Mouse (Mus musculus) thymus, postnatal 14 days (tissue): ENCODE measurements around the gene Gdap1l1.

ENCODE experiments used
- DNase-seq: peaks from one replicate; pipeline ENCODE4 v3.0.0; 2021

Gdap1l1 gene

DNA sequence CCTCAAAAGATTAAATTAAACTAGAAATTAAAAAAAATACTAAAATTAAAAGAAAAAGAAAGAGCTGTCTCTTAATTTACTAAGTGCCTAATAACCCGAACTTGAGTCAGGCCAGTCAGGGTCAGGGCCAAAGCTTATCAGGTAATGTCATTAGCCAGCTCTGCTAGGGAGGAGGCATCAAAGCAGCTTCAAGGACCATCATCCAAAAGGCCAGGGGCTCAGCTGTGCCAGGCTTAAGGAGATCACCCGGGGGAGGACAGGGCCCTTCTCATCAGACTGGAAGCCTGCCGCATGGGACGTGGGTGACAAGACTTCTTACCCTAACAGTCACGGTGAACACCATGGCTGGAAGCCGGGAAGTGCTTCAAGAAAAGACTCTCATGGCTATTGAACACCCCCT is 29.3 kb downstream of the Gdap1l1 start:
- DNase-seq: no peak

DNA sequence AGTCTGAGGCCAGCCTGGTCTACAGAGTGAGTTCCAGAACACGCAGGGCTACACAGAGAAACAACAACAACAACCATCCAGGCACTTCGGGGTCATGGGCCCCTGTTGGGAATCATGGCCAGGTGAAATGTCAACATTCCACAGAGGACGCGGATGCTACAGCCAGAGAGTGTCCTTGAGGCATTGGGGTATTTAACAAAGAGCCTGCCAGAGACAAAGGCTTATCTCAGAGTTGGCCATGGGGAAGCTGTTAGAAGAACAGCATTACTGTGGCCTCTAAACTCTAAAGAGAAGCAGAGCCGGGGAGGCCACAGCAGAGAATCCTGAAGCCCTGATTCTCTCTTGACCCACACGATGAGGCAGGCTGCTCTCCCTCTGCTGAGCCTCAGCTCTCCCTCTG is 30.6 kb downstream of the Gdap1l1 start:
- DNase-seq: no peak

DNA sequence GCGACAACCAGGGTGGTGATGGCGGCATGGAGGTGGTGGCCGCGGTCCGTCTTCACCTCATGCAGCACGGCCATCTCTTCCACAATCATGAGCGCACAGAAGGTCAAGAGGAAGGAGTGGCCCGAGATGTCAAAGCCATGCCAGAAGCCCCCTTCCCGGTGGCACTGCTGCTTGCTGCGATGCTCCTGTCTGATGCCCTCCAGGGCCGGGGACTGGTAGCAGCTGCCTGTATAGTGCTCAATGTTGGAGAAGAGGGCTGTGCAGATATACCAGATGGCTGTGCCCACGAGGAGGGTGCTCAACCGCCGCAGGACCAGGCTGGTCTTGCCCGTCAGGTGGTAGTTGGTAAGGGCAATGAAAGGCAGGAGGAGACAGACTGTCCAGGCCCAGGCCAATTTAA is 31.4 kb downstream of the Gdap1l1 start:
- DNase-seq: no peak

DNA sequence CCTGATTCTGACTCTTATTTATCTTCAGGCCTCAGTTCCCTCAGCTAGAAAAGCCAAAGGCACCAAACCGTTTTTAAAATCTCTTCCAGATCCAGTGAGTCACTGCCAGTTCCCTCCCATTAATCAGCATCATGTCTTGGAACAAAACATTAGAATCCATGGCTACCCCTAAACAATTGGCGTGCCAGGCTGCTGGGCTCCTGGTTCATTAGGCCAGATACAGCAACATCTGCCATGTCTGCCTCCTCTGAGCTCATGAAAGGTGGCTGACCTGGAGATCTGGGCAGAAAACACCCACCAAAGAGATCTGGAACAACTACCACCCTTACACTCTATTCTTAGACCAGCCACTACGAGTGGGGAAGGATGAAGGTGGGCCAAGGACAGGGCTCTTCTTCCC is 32.9 kb downstream of the Gdap1l1 start:
- no peak for DNase-seq

DNA sequence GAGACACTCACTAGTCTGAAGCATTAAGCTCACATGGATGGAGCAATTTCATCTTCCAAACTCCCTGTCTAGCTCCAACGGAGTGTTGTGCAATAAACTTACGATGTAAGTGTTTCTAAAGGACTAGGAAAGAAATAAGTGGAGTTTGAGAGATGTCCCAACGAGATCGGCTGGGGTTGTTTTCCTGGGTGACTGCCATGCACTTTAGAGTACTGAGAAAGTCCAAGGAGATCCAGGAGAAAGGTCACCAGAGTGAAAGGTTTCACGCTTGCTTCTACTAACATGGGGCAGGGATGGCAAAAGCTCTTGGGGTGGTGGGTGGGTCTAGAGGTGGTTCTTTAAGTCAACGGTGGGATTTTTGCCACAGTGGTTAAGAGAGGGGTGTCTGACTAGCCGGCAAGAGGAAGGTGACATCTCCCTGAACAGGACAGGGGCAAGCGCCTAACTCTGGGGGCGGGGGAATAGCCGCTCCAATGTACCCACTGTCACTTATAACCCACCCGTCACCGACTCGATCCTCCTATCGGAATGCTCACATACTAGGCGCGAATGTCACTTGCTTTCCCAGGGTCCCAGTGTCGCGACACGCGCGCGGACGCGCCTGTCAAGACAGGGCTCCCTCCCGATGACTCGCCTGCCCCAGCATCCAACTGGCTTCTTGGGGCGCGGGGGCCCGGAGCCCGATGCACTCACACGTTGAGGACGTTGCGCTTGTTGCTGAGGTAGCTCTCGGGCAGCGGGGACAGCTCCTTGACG is 33.6 kb downstream of the Gdap1l1 start:
- DNase-seq: no peak

DNA sequence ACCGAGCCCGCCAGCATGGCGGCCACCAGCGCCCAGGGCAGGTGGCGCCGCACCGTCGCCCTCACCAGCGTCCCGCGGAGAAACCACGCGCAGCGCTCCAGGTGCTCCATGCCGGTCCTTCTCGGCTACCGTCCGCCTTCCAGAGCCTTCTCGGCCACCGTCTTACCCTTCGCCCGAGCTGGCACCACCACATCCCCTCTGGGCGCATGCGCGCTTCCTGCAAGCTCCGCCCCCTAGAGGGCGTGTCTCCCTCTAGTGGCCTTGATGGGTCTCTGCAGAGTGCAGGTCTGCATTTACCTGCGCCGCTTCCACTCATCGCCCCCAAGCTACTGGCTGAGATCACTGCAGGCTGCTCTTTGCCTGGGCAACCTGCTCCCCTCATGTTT is 34.2 kb downstream of the Gdap1l1 start, which contains the start of gene Fitm2:
Gene Fitm2 (minus strand): TSS at position 164 of the 386 bp plus-strand sequence.
- DNase-seq: peak; percentile 97

DNA sequence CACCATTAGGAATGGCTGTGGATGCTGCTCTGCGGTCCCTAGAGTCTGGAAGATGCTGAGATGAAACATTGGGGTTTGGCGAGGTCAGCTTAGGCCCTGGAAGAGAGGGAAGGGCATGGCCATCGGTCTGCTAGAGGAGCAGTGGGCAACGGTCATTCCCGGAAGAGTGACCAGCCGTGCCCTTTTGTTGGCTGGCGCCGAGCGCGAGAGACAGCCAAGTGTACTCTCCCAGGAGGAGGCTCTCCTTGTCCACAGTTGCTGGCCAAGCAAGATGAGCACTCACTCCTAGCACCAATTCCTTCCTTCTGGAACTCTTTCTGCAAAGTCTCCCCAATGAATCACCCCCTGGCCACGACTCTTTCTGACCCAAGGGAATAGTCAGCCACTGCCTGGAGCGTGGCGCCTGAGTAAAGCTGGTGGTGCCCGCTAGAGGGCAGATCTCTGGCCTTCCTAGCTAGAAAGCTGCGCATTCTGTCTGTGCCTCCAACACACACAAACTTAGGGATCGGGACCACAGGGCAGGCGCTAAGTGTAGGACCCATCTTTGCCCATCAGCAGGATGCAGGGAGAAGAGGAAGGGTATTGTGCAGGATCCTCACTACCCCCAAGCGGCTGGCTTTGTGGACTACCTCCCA is 42.0 kb downstream of the Gdap1l1 start:
- DNase-seq: no peak

DNA sequence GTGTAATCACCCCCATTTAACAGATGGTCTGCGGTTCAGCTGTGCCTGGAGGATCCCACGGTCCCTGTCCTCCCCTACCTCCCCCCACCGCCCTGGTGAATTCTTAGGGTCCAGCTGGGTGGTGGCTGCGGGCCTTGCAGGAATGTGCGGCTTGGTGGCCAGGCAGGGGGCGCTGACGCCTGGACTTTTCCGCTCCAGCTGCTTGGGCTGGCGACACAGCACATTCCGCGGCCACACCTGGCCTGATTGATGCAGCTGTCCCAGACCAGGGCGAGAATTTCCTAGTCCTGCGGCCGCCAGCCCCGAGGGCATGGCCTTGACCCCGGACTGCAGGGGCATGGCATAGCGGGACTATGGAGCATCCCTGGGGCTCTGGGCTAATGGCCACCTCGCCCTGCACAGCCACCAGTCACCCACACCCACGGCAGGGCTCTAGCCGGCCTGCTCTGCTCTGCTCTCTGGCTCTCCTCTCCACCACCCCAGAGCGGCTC is 43.3 kb downstream of the Gdap1l1 start:
- no peak for DNase-seq

DNA sequence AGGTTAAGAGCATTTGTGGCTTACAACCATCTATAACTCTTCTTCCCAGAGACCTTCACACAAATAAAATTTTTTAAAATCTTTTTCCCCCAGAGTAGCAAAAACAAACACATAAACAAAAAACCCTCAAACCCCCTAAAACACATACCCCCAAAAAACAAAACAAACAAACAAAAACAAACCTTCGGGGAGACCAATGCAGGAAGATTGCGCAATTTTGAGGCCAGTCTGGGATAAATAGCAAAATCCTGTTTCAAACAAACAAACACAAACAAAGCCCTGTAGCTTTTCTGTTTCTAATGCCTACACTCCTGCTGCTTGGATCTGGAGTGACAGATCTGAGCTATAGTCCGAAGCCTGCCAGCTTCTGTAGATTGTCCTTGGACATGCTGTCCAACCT is 49.1 kb downstream of the Gdap1l1 start:
- no peak for DNase-seq

DNA sequence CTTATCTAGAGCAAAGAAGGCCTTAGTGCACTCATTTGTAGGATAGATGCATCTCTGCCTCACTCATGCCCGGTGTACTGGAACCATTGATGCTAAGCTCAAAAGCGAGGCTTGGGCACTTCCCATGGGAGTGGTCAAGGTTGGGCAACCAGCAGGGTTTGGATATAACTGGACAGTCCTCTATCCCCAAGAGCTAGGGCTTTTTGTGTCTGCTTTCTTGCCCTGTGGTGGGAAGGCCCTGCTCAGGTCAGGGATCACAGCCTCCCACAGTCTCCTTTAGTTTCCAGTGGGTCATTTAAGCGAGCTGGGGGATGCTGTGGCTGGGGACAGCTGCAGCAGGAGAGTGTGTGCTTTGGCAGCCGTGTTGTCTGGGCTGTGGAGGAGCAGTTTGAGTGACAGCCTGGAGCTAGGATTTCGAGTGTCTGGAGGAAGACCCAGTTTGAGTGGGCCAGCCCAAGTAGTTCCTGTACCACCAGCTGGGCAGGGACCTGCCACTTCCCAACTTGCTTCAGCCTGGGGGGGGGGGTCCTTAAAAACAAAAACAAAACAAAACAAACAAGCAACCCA is 51.5 kb downstream of the Gdap1l1 start:
- no peak for DNase-seq

DNA sequence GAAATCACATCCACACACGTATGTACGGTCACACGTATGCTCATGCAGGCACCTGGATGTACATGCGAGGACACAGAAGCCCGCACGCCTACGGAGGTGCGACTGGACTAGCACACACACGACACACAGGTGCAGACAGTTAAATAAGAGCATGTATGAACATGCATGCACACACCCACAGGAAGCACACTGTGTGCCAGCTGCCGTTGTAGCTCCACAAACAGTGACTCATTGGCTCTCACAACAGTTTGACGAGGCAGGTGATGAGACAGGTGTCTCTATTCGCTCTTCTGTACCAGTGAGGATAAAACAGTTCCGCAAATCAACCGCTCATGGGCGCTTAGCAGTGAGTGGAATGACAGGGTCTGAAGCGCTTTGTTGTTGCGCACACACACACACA is 52.4 kb downstream of the Gdap1l1 start:
- no peak for DNase-seq

DNA sequence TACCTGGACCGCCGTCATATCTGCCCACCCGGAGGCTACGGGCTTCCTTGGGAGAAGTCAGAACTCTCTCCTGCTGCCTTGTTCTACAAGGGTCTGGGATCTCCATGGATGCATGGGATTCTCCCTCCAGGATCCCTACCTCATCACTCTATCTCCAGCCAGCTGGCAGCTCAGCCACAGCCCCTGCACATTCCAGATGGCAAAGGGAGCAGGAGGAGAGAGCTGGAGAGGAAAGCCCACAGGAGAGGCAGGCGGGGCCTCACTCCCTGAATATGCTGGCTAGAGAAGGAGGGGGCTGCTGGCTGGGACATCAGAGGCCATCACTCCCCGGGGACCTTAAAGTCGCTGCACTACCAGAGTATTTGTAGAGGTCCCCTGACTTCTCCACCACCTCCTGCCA is 53.1 kb downstream of the Gdap1l1 start:
- no peak for DNase-seq

DNA sequence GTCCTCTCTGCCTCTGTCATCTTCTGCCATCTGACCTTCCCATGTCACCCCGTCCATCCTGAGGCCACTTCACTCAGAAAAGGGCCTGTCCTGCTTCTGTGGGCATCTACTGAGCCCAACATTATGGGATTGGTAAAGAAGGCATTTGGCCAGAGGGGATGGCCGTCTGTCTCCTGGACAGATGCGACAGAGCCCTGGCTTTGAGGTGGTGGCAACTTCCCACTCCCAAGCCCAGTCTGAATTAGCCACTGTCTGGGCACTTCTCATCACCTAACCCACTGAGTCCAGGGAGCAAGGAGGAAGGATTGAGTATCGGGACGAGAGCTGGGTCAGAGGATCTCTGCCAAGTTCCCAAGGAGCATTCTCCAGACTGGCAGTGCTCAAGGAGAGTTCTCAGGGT is 53.7 kb downstream of the Gdap1l1 start, which contains the start of gene R3hdml:
Gene R3hdml (plus strand): TSS at position 301 of the 400 bp plus-strand sequence.
- no peak for DNase-seq

DNA sequence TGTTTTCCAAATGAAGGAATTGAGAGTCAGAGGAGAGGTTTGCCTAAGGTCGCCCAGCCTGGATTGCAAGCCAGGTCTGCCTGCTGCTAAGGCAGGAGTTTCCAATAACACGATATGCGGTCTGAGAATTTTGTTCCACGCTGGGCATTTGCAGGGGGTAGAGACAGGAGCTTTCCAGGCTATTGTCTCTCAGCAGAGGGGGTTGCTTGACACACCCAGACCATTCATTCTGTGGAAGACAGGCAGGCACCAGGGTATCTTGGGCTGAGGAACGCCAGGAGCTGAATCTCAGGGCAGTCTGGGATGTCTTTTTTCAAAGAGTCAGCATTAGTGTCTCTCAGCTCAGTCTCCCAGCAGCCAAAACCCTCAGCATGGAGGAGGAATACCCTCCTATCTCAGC is 54.8 kb downstream of the Gdap1l1 start:
- DNase-seq: no peak

DNA sequence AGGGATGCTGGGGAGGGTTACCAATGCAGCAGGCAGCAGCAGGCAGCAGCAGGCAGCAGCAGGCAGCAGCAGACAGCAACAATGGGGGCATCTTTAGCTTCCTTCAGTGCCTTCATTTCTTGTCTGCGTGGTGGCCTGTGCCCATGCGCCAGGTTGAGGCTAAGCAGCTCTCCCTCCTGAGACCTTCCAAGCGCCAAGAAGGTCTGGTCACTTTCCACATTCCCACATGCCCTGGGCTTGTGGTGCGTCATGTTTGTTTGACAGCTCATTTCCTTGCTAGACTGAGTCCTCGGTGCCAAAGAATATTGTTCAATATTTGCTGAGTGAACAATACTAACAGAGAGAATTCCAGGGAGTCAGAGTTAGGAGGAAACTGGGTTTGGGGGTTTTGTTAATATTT is 55.7 kb downstream of the Gdap1l1 start:
- DNase-seq: no peak

DNA sequence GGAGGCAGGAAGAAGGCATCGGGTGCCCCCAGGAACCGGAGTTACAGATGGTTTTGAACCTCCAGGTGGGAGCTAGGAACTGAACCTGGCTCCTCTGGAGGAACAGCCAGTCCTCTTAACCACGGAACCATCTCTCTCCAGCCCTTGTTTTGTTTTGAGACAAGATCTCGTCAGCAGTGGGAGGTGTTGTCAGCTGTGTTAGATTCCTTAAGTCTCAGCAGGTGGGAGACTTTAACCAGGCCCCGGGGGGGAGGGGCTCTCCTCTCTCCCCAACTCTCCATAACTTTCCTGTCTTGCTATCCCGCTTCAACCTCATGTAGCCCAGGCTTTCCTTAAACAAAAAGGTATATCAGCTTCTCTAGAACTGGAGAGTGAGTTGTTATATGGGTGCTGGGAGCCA is 56.2 kb downstream of the Gdap1l1 start:
- no peak for DNase-seq

DNA sequence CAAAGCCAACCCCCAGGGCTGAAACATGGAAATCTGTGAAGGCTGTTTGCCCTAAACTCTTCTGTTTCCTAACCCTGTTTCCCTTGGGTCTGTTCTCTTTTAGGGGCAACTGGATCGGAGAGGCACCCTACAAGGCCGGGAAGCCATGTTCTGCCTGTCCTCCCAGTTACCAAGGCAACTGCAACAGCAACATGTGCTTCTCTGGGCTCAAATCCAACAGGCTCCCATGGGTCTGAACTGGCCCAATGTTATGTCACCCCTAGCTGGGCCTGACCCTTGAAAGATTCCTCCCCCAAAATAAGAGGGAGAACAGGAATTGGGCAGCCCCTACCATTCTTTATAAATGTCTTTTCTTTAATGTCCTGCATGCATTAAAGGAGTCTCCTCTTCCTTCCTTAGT is 63.9 kb downstream of the Gdap1l1 start:
- no peak for DNase-seq

DNA sequence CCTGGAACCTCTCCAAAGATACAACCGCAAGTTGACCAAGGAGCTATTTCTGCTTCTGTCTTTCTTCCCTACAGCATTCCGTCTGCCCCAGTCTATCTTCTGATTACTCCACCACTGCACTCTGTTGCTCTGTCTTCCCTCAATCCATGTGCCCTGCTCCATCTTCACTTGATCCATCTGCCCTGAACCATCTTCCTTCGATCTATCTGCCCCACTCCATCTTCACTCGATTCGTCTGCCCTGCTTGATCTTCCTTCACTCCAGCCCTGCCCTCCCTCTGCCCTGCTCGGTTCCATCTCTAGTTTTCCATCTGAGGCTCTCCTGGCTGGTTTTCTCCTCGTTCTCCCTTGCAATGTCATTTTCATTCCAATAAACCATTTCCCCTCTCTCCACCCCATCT is 64.9 kb downstream of the Gdap1l1 start:
- DNase-seq: no peak
